Mouse (Mus musculus) heart, postnatal 36 days (tissue): ENCODE results near the gene St3gal2. TPM values are rescaled to one million over a fixed set of nuclear protein-coding genes. Genes with fewer than 3 reads are reported as not detected.
"Not testable (repeated sequence)": the region's sequence is repeated elsewhere in the genome, so short reads cannot be mapped to it uniquely, and the experiment has no call there.

Experiments used
- DNase-seq, 2 experiments: peaks; one replicate each; pipeline ENCODE4 v3.0.0; 2021 to 2022
- intact Hi-C: fragments of 180-260 bp; cut with DNase I; formaldehyde crosslinking; loops from one replicate; pipeline ENCODE4 v1.15.1; 2025
- microRNA-seq, 2 experiments: library from miRNA; unstranded; fragments of <30 nt; microRNA quantifications; one replicate each; pipeline ENCODE4 v1.2.0; 2021; ENCODE audit warnings: borderline number of aligned reads in 2 of 2
- total RNA-seq, 2 experiments: library from RNA; stranded (reverse); gene quantifications; 2 replicates each; pipeline ENCODE4 v1.2.3; 2021

St3gal2 gene
- total RNA-seq, 2 experiments from 2014 or later, result 27.5 to 28.3 TPM

DNA sequence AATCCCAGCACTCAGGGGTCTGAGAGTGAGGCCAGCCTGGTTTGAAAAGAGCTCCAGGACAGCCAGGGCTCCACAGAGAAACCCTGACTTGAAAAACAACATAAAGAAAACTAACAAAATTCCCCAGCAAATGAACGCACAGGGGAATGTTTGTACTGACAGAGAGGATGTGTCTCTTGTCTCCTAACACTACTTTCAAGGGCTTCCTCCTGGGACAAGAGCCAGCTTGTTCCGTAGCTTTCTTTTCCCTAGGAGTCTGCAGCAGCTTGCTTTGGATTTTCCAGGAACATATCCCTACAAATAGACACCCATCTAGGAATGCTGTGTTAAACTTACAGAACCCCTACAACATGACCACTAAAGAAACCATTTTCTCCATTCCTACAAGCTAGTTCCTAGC, 58.3 kb downstream of the St3gal2 start:
- DNase-seq, intact Hi-C loops: not testable (repeated sequence)

DNA sequence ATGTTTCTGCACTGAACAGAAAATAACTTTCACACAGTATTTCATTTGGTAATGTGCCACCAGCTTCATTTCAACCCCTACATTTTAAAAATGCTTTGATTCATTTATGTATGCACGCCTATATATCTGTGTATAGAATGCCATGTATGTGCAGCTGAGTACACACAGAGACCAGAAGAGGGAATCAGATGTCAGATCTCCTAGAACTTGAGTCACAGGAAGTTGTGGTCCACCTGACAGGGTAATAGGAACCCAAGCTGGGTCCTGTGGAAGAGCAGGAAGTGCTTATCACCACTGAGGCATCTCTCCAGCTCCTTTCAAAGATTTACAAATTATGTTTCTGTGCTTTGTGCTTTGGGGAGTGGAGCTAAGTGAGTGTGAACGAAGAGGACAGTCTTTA, 61.6 kb downstream of the St3gal2 start:
- intact Hi-C loops, result no loop called here
- no peak for DNase-seq

DNA sequence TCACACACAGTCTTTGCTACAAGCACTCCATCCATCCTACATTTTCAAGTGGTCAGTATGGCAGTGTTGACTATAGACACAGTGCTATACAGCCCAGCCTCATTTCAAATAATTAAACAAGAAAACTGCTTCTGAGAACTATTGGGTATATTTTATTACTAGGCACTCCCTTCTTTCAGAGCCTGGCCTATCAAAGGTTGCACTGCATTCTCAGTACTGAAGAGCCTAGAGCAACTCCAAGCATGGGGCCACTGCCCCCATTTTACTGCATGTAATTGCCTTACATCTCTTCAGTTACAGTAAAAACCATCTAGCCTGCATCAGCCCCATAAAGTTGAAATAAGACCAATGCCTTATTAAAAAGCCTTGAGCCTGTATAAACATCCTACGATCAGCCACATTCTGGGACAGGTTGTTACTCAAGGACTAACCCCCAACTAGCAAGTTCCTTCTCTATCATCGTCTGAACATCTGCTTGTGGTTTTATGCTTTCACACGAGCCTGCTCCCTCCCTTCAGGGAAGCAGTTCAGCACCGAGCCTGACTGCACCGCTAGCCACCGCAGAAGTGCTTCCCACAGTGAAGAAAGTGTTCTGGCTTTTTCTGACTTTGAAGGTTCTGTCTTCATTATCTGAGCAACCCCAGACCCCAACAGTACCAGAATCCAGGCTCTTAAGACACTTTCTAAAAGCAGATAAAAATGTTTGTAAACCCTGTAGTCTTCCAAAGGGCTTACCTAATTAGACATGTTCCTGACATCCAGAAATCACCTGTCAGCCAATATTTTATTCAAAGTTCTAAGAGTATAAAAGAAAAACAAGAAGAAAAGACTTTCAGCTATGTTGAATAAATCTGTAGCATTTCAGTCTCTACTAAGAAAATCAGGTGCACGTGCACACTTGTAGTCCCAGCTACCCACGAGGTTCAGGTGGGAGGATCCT, 68.4 kb downstream of the St3gal2 start:
- intact Hi-C loops, result no loop called here
- no peak for DNase-seq

GRCm38 (mm10) chr8:110990017-110990416, 70.3 kb downstream of the St3gal2 start:
- DNase-seq, result peak in 1 of 2 experiments; percentile 12
- intact Hi-C loops, result no loop called here

- DNase-seq, result no peak
- intact Hi-C loops, result loop anchor here (2.0 to 5.0 kb wide), 2 partner anchors 30 to 80 kb away; partner anchors contain the start of gene St3gal2
Observed at GRCm38 (mm10) chr8:110996641-110997430, 77.1 kb downstream of the St3gal2 start.

DNA sequence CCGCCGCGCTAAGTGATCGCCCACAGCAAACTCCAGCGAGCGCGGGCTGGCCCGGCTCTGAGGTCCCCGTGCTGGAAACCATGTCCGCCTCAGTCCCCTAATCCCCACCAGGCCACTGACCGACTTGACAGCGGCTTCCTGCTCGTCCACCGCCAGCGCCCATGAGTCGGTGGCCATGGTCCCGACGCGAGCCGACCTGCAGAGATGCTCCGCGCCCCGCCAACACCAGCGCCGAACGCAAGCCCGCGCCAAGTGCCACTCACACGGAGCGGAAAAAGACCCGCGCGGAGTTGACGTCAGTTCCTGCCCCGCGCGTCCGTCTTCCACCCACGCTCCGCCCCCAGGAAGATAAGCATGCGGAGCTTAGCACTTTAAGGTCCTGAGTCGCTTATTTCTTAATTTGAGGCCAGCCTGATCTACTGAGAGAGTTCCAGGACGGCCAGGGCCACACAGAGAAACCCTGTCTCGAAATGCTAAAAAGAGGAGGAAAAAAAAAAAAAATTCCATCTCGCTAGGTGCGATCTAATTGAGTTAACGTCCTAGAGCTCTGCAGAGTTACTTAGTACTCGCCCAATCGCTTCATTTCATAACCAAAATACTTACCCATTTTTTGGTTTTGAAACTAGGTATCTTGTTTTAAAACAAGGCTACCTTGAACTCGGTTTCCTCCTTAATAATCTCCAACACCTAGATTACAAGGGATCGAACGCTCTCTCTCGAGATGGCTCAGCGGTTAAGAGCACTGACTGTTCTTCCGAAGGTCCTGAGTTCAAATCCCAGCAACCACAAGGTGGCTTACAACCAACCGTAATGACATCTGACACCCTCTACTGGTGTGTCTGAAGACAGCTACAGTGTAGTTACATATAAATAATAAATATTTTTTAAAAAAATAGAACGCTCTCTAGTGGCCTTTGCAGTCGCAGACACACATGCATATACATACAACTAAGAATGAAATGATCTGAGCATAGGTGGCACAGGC, 78.1 kb downstream of the St3gal2 start, which contains the start of gene Ddx19a:
Gene Ddx19a, minus strand, starts transcription at position 254 of the 985 bp plus-strand sequence.
- intact Hi-C loops, result loop anchor here (2.0 to 5.0 kb wide), 2 partner anchors 29 to 81 kb away; partner anchors contain the start of gene St3gal2
- DNase-seq, result peak; percentile 87 to 88

DNA sequence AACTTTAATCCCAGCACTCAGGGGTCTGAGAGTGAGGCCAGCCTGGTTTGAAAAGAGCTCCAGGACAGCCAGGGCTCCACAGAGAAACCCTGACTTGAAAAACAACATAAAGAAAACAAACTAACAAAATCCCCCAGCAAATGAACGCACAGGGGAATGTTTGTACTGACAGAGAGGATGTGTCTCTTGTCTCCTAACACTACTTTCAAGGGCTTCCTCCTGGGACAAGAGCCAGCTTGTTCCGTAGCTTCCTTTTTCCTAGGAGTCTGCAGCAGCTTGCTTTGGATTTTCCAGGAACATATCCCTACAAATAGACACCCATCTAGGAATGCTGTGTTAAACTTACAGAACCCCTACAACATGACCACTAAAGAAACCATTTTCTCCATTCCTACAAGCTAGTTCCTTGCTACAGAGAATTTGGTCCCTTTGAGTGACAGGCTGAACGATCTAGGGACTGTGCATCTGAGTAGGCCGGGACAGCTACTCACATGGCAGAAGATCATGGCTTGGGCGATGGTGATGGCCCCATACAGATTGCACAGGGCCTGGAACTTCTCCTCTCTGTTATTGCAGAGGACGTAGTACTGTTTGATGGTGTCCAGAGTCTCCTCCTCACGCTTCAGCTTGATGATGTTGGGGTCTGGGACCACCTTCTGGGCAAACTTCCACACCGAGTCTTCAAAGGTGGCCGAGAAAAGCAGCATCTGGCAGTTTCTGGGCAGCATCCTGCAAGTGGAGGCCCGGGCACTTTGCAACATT, 90.7 kb downstream of the St3gal2 start:
- intact Hi-C loops, DNase-seq: not testable (repeated sequence)

Small RNA genes within 50 kb of the gene (microRNA-seq; reads per million reads assigned to microRNA genes)
- 0.67 to 1.4 reads per million in 2 experiments for gene Mir3473d

Other genes starting within 250 kb of the St3gal2 start
- gene Mtss1l, start 198.4 kb upstream of the St3gal2 start, total RNA-seq, result 10 to 100 TPM; 34.3 to 38.1 TPM
- 1 to 10 TPM; 4.3 to 6.9 TPM for gene Il34, start 114.0 kb upstream of the St3gal2 start, total RNA-seq
- gene Cog4, start 73.3 kb upstream of the St3gal2 start, total RNA-seq, result 10 to 100 TPM; 74.3 to 78.3 TPM
- 10 to 100 TPM; 37.3 to 39.1 TPM for gene Sf3b3, start 73.1 kb upstream of the St3gal2 start, total RNA-seq
- 1 to 10 TPM; 4.1 to 4.7 TPM for gene Fuk, start 17.4 kb upstream of the St3gal2 start, total RNA-seq
- 10 to 100 TPM; 34.2 to 35.4 TPM for gene Ddx19a, start 77.9 kb downstream of the St3gal2 start, total RNA-seq
- 10 to 100 TPM; 11.1 to 11.7 TPM for gene Ddx19b, start 111.8 kb downstream of the St3gal2 start, total RNA-seq
- gene Aars, start 113.2 kb downstream of the St3gal2 start, total RNA-seq, result 10 to 100 TPM; 31.9 to 32.3 TPM
- gene Exosc6, start 136.4 kb downstream of the St3gal2 start, total RNA-seq, result not detected
- under 1 TPM; 0.80 to 0.81 TPM for gene Clec18a, start 172.5 kb downstream of the St3gal2 start, total RNA-seq
- 100 to 1,000 TPM in 1 of 2 experiments, 10 to 100 TPM in 1; 97.4 to 113 TPM for gene Pdpr, start 174.7 kb downstream of the St3gal2 start, total RNA-seq